Mouse (Mus musculus) WW6 (cell line): ENCODE results near the gene Fkbp10.

Experiments
- DNase-seq: peaks from one replicate; pipeline ENCODE4 v3.0.0-alpha.2; 2013; ENCODE audit warnings: low read depth, low spot score

Gene Fkbp10

GRCm38 (mm10) chr11:100471352-100472196, 56.1 kb downstream of the Fkbp10 start:
- DNase-seq, result no peak

GRCm38 (mm10) chr11:100472197-100472934, 56.9 kb downstream of the Fkbp10 start, which contains the start of gene Klhl11:
TSS of gene Klhl11 (minus strand) at chr11:100472741.
- peak; percentile 96 for DNase-seq

GRCm38 (mm10) chr11:100472935-100473295, 57.4 kb downstream of the Fkbp10 start:
- DNase-seq, result no peak
